Mouse (Mus musculus) midbrain, embryonic 10.5 days (tissue): ENCODE measurements around the gene Cntn1. TPM values are rescaled to one million over a fixed set of nuclear protein-coding genes. Genes with fewer than 3 reads are reported as not detected.
A peak's percentile ranks its signal among the peaks of the same experiment; 100 is the strongest.
"Not testable (repeated sequence)": the region's sequence is repeated elsewhere in the genome, so short reads cannot be mapped to it uniquely, and the experiment has no call there.

ENCODE experiments used
- DNase-seq: peaks from one replicate; pipeline ENCODE4 v3.0.0-alpha.2; 2017; ENCODE audit warnings: low spot score
- H3K27ac ChIP-seq: fragments of 300-500 bp; sonication (generic); replicated peaks from 2 replicates; pipeline ENCODE4 v1.5.1; 2016; ENCODE audit warnings: mild to moderate bottlenecking
- H3K27me3 ChIP-seq: fragments of 300-500 bp; sonication (generic); 2 replicates; pipeline ENCODE4 v1.6.1; 2016; ENCODE audit warnings: low read depth, mild to moderate bottlenecking; ENCODE audit not compliant: poor library complexity, severe bottlenecking
- H3K36me3 ChIP-seq: fragments of 300-500 bp; sonication (generic); 2 replicates; pipeline ENCODE4 v1.6.1; 2016; ENCODE audit warnings: mild to moderate bottlenecking, moderate library complexity
- H3K4me1 ChIP-seq: fragments of 300-500 bp; sonication (generic); 2 replicates; pipeline ENCODE4 v1.6.1; 2016
- H3K4me3 ChIP-seq: fragments of 300-500 bp; sonication (generic); 2 replicates; pipeline ENCODE4 v1.5.1; 2016; ENCODE audit warnings: mild to moderate bottlenecking, moderate library complexity
- H3K9me3 ChIP-seq: fragments of 300-500 bp; sonication (generic); replicated peaks from 2 replicates; pipeline ENCODE4 v1.6.1; 2016; ENCODE audit warnings: mild to moderate bottlenecking
- WGBS: fragments of 180-500 bp; shearing (Covaris S2); methylation state at CpG from one replicate; pipeline ENCODE4 v1.1.7; 2016; 5-methylcytosine and 5-hydroxymethylcytosine counted together
- polyA plus RNA-seq: library from polyadenylated mRNA; unstranded; fragments of >200 nt; fragmentation: Nextera tagmentation; extraction: Ambion mirVana; gene quantifications from 2 replicates; pipeline ENCODE4 v1.2.1, GENCODE M21; 2016

Cntn1 gene
- polyA plus RNA-seq, 1 experiment from 2014 or later, result 4.0 TPM

DNA sequence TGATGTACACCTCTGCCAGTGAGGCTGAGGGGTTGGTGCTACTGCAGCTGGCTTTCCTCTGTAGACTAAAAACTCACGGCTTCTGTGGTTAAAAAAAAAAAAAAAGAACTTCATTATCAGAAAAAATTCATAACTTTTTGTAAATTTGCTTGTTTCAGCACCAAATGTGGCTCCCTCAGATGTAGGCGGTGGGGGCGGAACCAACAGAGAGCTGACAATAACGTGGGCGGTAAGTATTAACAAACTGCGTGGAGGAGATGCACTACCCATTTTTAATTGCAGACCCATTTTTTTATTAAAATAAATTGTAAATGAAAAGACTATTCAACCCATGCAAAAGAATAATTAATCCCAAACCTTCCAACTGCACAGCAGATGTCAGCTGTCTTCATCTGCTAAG lies 251.8 kb downstream of the Cntn1 start:
- Histone ChIP-seq H3K4me1 (peaks cover 9% of the 10 kb centered on the region), H3K27me3 (no peaks in the 10 kb centered on the region), H3K9me3 (no peaks in the 10 kb centered on the region), H3K27ac (no peak overlapping the region), H3K4me3 (no peak overlapping the region), H3K36me3 (no peaks in the 10 kb centered on the region)
- DNase-seq, result no peak
- 91% methylated on average over 6 of the region's 6 CpGs for WGBS

GRCm38 (mm10) chr15:92304221-92304620 lies 253.3 kb downstream of the Cntn1 start:
- H3K4me3 ChIP-seq, result no peak overlapping the region
- H3K36me3 ChIP-seq, result no peaks in the 10 kb centered on the region
- H3K27me3 ChIP-seq, result no peaks in the 10 kb centered on the region
- H3K9me3 ChIP-seq, result no peaks in the 10 kb centered on the region
- no peak overlapping the region for H3K27ac ChIP-seq
- WGBS, result 89% methylated on average over 5 of the region's 5 CpGs
- no peak for DNase-seq
- peaks cover 9% of the 10 kb centered on the region for H3K4me1 ChIP-seq

DNA sequence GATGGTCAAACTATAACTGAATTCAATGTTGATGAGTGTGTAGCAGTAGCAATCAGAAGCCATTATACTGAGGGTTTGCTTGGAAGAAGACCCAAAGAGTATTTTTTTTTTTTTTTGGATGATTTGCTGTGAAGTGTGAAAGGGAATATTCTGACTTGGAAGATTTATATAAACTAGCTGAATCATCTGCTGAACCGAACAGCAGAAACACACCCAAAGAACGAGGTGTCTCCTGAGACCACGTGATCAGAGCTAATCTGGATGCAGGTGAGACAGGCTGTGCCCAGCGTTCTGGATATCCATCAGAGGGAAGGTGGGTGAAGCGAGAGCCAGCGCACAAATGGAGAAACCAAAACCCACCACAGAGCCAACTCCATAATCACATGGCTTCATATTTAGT lies 271.0 kb downstream of the Cntn1 start:
- 91% methylated on average over 6 of the region's 6 CpGs for WGBS
- Histone ChIP-seq H3K4me1 (peaks cover 5% of the 10 kb centered on the region; the same call in 1 of the 2 replicates), H3K27me3 (no peaks in the 10 kb centered on the region), H3K9me3 (no peaks in the 10 kb centered on the region), H3K27ac (no peak overlapping the region), H3K36me3 (no peaks in the 10 kb centered on the region), H3K4me3 (no peak overlapping the region)
- DNase-seq, result no peak

DNA sequence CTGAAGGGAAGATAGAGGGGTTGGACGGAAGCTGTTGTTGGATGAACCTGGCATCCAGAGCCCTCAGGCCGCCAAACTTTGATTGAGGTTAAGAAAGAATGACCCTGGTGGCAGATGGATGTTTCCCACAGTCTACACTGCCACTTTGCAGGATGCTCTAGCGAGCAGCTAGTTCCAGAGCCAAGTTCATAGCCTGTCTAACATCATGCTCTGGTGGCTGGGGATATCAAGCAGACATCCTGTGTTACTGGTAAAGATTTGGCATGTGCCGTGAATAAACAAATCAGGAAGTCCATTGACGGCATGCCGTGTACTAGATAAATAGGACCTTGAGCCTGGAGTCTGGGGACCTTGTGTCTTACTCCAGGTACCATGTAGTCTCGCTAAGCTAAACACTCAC lies 276.1 kb downstream of the Cntn1 start:
- Histone ChIP-seq H3K9me3 (no peaks in the 10 kb centered on the region), H3K36me3 (no peaks in the 10 kb centered on the region), H3K27ac (no peak overlapping the region), H3K27me3 (no peaks in the 10 kb centered on the region), H3K4me3 (no peak overlapping the region), H3K4me1 (no peaks in the 10 kb centered on the region)
- no peak for DNase-seq
- WGBS, result 91% methylated on average over 7 of the region's 7 CpGs

DNA sequence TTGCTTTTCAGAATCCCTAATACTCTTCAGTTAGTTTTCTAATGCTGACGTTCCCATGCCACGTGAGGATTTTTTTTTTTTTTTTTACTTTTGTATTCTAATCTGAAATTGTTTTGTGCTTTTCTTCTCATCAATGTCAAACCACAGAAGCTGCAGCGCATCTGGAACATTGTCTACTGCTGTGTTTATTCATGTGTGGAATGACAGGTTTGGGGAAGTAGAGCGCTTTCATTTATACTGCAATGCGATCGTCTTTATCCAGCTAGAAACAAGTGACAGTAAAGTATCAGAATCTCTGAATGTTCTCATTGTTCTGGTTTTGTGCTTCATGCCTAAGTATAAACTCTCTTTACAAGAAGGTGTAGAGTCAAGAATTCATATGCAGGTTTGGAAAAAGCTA lies 289.3 kb downstream of the Cntn1 start:
- Histone ChIP-seq H3K4me3 (no peak overlapping the region), H3K36me3 (no peaks in the 10 kb centered on the region), H3K27me3 (peaks cover 16% of the 10 kb centered on the region), H3K27ac (no peak overlapping the region), H3K4me1 (0 out of 2 replicates have a peak, but pooled peaks cover 4% of the 10 kb centered on the region), H3K9me3 (no peaks in the 10 kb centered on the region)
- no peak for DNase-seq
- WGBS, result 78% methylated on average over 6 of the region's 6 CpGs

DNA sequence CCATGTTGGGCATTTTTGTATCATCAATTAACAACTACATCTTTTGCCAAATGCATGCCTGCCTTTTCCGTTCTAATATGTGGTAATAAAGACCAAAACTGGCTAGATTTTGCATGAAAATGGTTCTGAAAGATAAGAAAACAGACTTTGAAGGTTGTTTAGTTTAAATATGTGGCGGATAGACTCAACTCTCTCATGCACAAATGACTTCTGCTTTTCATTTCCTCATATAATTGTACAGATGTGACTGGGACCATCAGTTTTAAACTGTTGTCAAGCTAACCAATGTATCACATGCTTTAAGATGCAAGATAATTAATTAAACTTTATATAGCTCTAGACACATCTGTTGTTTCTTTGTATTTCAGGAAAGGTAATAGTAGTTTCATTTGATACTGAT lies 290.5 kb downstream of the Cntn1 start:
- Histone ChIP-seq H3K27me3 (peaks cover 28% of the 10 kb centered on the region), H3K36me3 (no peaks in the 10 kb centered on the region), H3K27ac (no peak overlapping the region), H3K9me3 (no peaks in the 10 kb centered on the region), H3K4me1 (0 out of 2 replicates have a peak, but pooled peaks cover 4% of the 10 kb centered on the region), H3K4me3 (no peak overlapping the region)
- no peak for DNase-seq
- WGBS, result 85% methylated on average over 2 of the region's 2 CpGs

- Histone ChIP-seq H3K36me3 (no peaks in the 10 kb centered on the region), H3K4me3 (peak overlapping the region; percentile 16; the same call in 1 of the 2 replicates), H3K4me1 (peaks cover 27% of the 10 kb centered on the region), H3K27me3 (peaks cover 41% of the 10 kb centered on the region), H3K9me3 (no peaks in the 10 kb centered on the region), H3K27ac (no peak overlapping the region)
- 84% methylated on average over 23 of the region's 23 CpGs for WGBS
- no peak for DNase-seq
These were observed 293.3 kb downstream of the Cntn1 start for GRCm38 (mm10) chr15:92344136-92344869.

DNA sequence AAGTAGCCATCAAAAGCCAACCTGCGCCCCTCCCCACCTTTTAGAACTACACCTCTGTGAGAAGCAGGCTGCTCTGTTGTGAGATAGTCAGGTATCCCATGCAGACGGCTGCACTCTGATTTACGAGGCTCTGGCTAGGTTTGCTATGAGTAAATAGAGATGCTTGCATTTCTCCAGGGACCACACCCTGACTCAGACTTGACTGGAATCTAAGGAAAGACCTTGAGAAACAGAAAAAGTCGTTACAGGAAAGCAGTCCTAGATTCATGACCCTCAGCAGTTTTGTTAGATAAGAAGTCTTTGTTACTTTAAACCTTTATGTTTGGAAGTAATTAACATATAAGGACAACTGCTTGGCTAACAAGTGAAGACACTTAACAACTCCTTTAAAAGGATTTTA lies 296.5 kb downstream of the Cntn1 start:
- peaks cover 61% of the 10 kb centered on the region for H3K27me3 ChIP-seq
- H3K27ac ChIP-seq, result no peak overlapping the region
- H3K36me3 ChIP-seq, result no peaks in the 10 kb centered on the region
- DNase-seq, result no peak
- H3K4me3 ChIP-seq, result no peak overlapping the region
- 55% methylated on average over 4 of the region's 4 CpGs for WGBS
- H3K4me1 ChIP-seq, result peaks cover 27% of the 10 kb centered on the region
- H3K9me3 ChIP-seq, result no peaks in the 10 kb centered on the region

GRCm38 (mm10) chr15:92347902-92348301 lies 296.9 kb downstream of the Cntn1 start:
- no peak overlapping the region for H3K4me3 ChIP-seq
- 26% methylated on average over 3 of the region's 3 CpGs for WGBS
- no peak overlapping the region for H3K27ac ChIP-seq
- H3K9me3 ChIP-seq, result no peaks in the 10 kb centered on the region
- DNase-seq, result peak; percentile 69
- no peaks in the 10 kb centered on the region for H3K36me3 ChIP-seq
- peaks cover 63% of the 10 kb centered on the region for H3K27me3 ChIP-seq
- H3K4me1 ChIP-seq, result peaks cover 27% of the 10 kb centered on the region

DNA sequence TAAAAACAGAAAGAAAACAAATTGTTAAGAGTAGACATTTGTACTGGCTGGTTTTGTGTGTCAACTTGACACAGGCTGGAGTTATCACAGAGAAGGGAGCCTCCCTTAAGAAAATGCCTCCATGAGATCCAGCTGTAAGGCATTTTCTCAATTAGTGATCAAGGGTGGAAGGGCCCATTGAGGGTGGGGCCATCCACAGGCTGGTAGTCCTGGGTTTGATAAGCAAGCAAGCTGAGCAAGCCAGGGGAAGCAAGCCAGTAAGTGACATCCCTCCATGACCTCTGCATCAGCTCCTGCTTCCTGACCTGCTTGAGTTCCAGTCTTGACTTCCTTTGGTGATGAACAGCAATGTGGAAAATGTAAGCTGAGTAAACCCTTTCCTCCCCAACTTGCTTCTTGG lies 297.5 kb downstream of the Cntn1 start:
- H3K9me3 ChIP-seq, H3K4me3 ChIP-seq, H3K27ac ChIP-seq, DNase-seq, H3K36me3 ChIP-seq: not testable (repeated sequence)
- peaks cover 27% of the 10 kb centered on the region for H3K4me1 ChIP-seq
- H3K27me3 ChIP-seq, result peaks cover 63% of the 10 kb centered on the region

DNA sequence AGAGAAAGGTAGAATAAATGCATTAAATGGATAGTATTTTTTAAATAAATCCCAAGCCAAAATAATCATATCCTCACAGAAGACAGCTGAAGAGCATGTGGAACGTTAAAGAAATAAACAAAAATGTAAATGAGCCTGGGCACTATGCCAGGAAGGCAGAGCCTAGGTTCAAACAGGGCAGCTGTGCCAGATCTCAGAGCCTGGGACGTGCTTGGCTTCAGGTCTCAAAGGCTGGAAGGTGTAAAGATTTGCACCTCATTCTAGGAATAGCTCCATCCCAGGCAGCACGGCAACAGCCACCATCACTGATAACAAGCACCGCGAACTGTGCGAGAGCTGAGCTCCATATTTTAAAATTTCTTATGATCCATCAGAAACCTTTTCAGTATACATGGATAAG lies 313.2 kb downstream of the Cntn1 start:
- Histone ChIP-seq H3K27me3 (no peaks in the 10 kb centered on the region), H3K4me3 (no peak overlapping the region), H3K4me1 (no peaks in the 10 kb centered on the region), H3K36me3 (no peaks in the 10 kb centered on the region), H3K9me3 (no peaks in the 10 kb centered on the region), H3K27ac (no peak overlapping the region)
- 90% methylated on average over 6 of the region's 6 CpGs for WGBS
- no peak for DNase-seq

DNA sequence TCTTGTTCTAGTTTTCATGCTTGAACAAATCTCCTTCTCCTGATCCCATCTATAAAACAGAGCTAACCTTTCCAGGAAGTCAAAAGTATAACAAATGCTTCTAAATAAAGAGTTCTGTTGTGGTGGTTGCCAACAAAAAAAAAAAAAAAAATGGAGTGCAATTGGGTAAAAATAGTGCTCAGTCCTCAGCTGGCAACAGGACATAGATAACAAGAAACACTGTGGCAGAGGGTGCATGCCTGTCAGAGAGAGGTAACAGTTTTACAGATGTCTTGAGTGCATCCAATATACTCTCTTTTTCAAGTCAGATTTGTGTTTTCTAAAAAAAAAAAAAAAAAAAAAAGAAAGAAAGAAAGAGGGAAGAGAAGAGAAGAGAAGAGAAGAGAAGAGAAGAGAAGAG lies 313.6 kb downstream of the Cntn1 start:
- Histone ChIP-seq H3K4me1 (no peaks in the 10 kb centered on the region), H3K27me3 (no peaks in the 10 kb centered on the region), H3K36me3 (no peaks in the 10 kb centered on the region), H3K27ac (no peak overlapping the region), H3K4me3 (no peak overlapping the region), H3K9me3 (no peaks in the 10 kb centered on the region)
- no peak for DNase-seq
